Mouse (Mus musculus) stomach, embryonic 15.5 days (tissue): Measurements from ENCODE around the gene Igsf23. TPM values are rescaled to one million over a fixed set of nuclear protein-coding genes. Genes with fewer than 3 reads are reported as not detected.
"Not testable (repeated sequence)": the region's sequence is repeated elsewhere in the genome, so short reads cannot be mapped to it uniquely, and the experiment has no call there.

ENCODE experiments used
- ATAC-seq: fragments of 200-750 bp; cut with Nextera tagmentation; 2 replicates; pipeline ENCODE4 v1.8.0; 2017; ENCODE audit warnings: low read depth, moderate number of reproducible peaks, moderate TSS enrichment; ENCODE audit not compliant: insufficient read depth, low FRiP score
- H3K27ac ChIP-seq: fragments of 300-500 bp; sonication (generic); 2 replicates; pipeline ENCODE4 v1.5.1; 2015; ENCODE audit warnings: mild to moderate bottlenecking, inconsistent platforms
- H3K27me3 ChIP-seq: fragments of 300-500 bp; sonication (generic); replicated peaks from 2 replicates; pipeline ENCODE4 v1.6.1; 2015; ENCODE audit warnings: inconsistent platforms
- H3K36me3 ChIP-seq: fragments of 300-500 bp; sonication (generic); 2 replicates; pipeline ENCODE4 v1.6.1; 2015; ENCODE audit warnings: inconsistent platforms
- H3K4me1 ChIP-seq: fragments of 300-500 bp; sonication (generic); 2 replicates; pipeline ENCODE4 v1.6.1; 2015; ENCODE audit warnings: inconsistent platforms
- H3K4me2 ChIP-seq: fragments of 300-500 bp; sonication (generic); 2 replicates; pipeline ENCODE4 v1.6.1; 2015; ENCODE audit warnings: mild to moderate bottlenecking, inconsistent platforms
- H3K4me3 ChIP-seq: fragments of 300-500 bp; sonication (generic); replicated peaks from 2 replicates; pipeline ENCODE4 v1.5.1; 2015; ENCODE audit warnings: inconsistent platforms
- H3K9ac ChIP-seq: fragments of 300-500 bp; sonication (generic); 2 replicates; pipeline ENCODE4 v1.6.1; 2015; ENCODE audit warnings: inconsistent platforms
- H3K9me3 ChIP-seq: fragments of 300-500 bp; sonication (generic); 2 replicates; pipeline ENCODE4 v1.6.1; 2016; ENCODE audit warnings: inconsistent platforms
- WGBS: fragments of 180-500 bp; shearing (Covaris S2); methylation state at CpG from one replicate; pipeline ENCODE4 v1.1.7; 2015; 5-methylcytosine and 5-hydroxymethylcytosine counted together
- polyA plus RNA-seq: library from polyadenylated mRNA; unstranded; fragments of >200 nt; fragmentation: Nextera tagmentation; extraction: Ambion mirVana; gene quantifications from 2 replicates; pipeline ENCODE4 v1.2.1, GENCODE M21; 2015

The Igsf23 gene
- polyA plus RNA-seq, 1 experiment from 2014 or later: 2.7 TPM

DNA sequence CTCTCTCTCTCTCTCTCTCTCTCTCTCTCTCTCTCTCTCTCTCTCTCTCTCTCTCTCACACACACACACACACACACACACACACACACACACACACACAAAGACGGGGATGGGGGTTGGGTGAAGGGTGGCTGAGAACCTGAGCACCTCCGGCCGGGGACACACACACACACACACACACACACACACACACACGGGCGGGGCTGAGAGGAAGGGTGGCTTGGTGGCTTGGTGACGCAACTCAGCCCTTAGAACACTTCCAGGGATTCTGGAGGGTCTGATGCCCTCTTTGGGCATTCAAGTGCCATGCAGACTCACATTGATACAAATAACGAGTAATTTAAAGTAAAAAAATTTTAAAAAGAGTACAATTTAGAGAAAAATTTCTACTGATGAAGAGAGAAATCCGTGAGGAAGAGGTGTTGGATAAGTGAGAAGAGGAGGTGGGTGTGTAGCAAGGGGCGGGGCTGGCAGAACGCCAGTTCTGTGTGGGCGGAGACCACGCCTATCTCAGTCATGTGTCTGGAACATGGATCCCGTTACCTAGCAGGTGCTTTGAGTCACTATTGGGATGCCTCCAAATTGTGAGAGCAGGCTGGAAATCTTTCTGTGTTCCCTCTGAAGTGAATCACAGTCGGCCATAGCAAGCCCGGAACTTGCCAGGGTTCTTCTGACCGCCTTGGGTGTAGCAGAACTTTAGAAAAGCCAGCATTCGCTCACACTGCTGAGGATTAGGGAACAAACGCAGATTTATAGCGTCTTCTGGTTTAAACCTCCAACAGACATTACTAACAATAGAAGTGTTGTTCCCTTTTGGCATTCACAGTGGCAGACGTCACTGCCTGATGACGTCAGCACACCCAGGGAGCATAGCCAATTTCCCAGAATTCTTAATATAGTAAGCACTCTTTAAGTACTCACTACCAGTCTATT, 17.4 kb downstream of the Igsf23 start:
- H3K4me1 ChIP-seq: peaks cover 10% of the 10 kb centered on the region
- H3K36me3 ChIP-seq: no peaks in the 10 kb centered on the region
- WGBS: 11% methylated on average over 20 of the region's 21 CpGs
- no peaks in the 10 kb centered on the region for H3K27me3 ChIP-seq
- no peaks in the 10 kb centered on the region for H3K9me3 ChIP-seq
- peak overlapping the region; percentile 20; the same call in 1 of the 2 replicates for H3K4me3 ChIP-seq
- H3K27ac ChIP-seq: peak overlapping the region; percentile 51; the same call in 1 of the 2 replicates
- no peak overlapping the region for H3K9ac ChIP-seq
- ATAC-seq: peak; percentile 75; the same call in 1 of the 2 replicates
- H3K4me2 ChIP-seq: peak overlapping the region; percentile 42

- H3K36me3 ChIP-seq: no peaks in the 10 kb centered on the region
- H3K4me3 ChIP-seq: no peak overlapping the region
- H3K9ac ChIP-seq: no peak overlapping the region
- H3K9me3 ChIP-seq: no peaks in the 10 kb centered on the region
- WGBS: 18% methylated on average over 13 of the region's 13 CpGs
- H3K4me2 ChIP-seq: no peak overlapping the region
- H3K27ac ChIP-seq: no peak overlapping the region
- peaks cover 10% of the 10 kb centered on the region; the same call in 1 of the 2 replicates for H3K4me1 ChIP-seq
- ATAC-seq: no peak
- H3K27me3 ChIP-seq: no peaks in the 10 kb centered on the region
Observed at GRCm38 (mm10) chr7:19932133-19932876, 18.3 kb downstream of the Igsf23 start.

DNA sequence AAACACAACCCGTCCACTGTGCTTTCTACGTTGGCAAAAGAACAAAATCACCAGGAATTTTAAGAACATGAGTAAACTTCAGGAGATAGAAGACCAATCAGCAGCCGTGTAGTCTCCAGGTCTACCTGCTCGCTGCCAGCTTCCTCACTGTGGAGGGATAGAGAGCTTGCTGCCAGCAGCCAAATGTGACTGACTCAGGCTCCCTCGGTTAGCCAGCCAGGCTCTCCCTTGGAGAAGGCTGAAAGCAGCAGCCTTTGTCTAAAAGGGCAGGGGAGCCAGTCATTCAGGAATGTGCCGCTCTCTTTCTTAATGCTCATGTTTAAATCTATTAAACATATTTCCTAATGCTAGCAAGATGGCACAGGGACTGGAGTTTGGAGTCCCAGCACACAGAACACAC, 20.1 kb downstream of the Igsf23 start:
- ATAC-seq, H3K27ac ChIP-seq, H3K4me2 ChIP-seq, H3K36me3 ChIP-seq, H3K4me1 ChIP-seq, H3K9ac ChIP-seq, H3K27me3 ChIP-seq, H3K9me3 ChIP-seq, H3K4me3 ChIP-seq: not testable (repeated sequence)
- 69% methylated on average over 6 of the region's 6 CpGs for WGBS

DNA sequence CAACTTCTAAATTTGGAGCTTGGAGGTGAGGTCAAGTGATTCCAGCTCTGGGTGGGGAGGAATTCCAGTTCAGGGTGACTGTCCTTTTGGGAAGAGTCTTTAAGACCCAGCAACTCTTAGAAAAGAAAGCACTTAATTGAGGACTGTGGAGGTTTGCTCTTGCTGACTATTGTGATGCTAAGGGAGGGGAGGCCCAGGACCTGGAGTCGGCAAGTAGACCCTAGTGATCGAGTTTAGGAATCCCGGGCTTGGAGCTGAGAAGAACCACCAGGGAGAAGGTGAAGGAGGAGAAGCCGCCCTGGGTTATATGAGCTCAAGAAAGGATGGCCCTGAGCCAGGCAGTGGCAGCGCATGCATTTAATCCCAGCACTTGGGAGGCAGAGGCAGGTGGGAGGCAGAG, 22.1 kb downstream of the Igsf23 start:
- no peak overlapping the region for H3K4me2 ChIP-seq
- peaks cover 9% of the 10 kb centered on the region; the same call in 1 of the 2 replicates for H3K4me1 ChIP-seq
- H3K9me3 ChIP-seq: no peaks in the 10 kb centered on the region
- WGBS: 71% methylated on average over 5 of the region's 5 CpGs
- H3K27ac ChIP-seq: no peak overlapping the region
- H3K27me3 ChIP-seq: no peaks in the 10 kb centered on the region
- H3K4me3 ChIP-seq: no peak overlapping the region
- H3K9ac ChIP-seq: no peak overlapping the region
- ATAC-seq: no peak
- H3K36me3 ChIP-seq: no peaks in the 10 kb centered on the region

GRCm38 (mm10) chr7:19926849-19927480, 23.6 kb downstream of the Igsf23 start:
- no peak overlapping the region for H3K27ac ChIP-seq
- no peak overlapping the region for H3K4me2 ChIP-seq
- no peak overlapping the region for H3K4me3 ChIP-seq
- WGBS: 34% methylated on average over 2 of the region's 2 CpGs
- no peaks in the 10 kb centered on the region for H3K4me1 ChIP-seq
- ATAC-seq: no peak
- no peak overlapping the region for H3K9ac ChIP-seq
- no peaks in the 10 kb centered on the region for H3K36me3 ChIP-seq
- H3K27me3 ChIP-seq: no peaks in the 10 kb centered on the region
- H3K9me3 ChIP-seq: no peaks in the 10 kb centered on the region

- H3K9me3 ChIP-seq: no peaks in the 10 kb centered on the region
- no peak overlapping the region for H3K9ac ChIP-seq
- H3K4me2 ChIP-seq: no peak overlapping the region
- no peaks in the 10 kb centered on the region for H3K4me1 ChIP-seq
- no peaks in the 10 kb centered on the region for H3K36me3 ChIP-seq
- H3K4me3 ChIP-seq: no peak overlapping the region
- H3K27ac ChIP-seq: no peak overlapping the region
- WGBS: 55% methylated on average over 1 of the region's 1 CpGs
- ATAC-seq: no peak
- H3K27me3 ChIP-seq: no peaks in the 10 kb centered on the region
Observed at GRCm38 (mm10) chr7:19925376-19925775, 25.2 kb downstream of the Igsf23 start.

- H3K9ac ChIP-seq: no peak overlapping the region
- no peaks in the 10 kb centered on the region for H3K9me3 ChIP-seq
- no peaks in the 10 kb centered on the region for H3K36me3 ChIP-seq
- no peak overlapping the region for H3K4me2 ChIP-seq
- no peak overlapping the region for H3K27ac ChIP-seq
- H3K4me1 ChIP-seq: peaks cover 7% of the 10 kb centered on the region; the same call in 1 of the 2 replicates
- H3K27me3 ChIP-seq: no peaks in the 10 kb centered on the region
- H3K4me3 ChIP-seq: no peak overlapping the region
- 7% methylated on average over 10 of the region's 15 CpGs for WGBS
- ATAC-seq: no peak
Observed at GRCm38 (mm10) chr7:19923797-19924196, 26.8 kb downstream of the Igsf23 start.

DNA sequence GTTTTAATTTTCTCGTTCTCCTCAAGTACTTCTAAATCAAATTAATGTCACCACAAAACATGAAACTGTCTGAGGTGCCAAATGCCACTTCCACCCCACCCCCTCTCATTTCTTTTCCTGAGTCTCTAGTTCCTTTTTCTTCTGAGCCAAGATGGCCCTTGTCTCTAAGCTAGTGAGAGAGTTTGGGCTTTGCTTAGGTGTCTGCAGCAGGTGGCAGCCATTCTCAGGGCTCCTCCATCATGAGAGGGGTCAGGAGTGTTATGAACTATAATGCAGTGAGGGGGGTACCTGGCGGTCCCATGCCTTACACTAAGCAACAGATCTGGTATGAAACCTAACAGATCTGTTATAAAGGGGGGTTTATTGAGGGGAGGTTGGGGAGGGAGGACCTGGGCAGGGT, 27.2 kb downstream of the Igsf23 start:
- Histone ChIP-seq H3K9ac (no peak overlapping the region), H3K27ac (no peak overlapping the region), H3K4me1 (peaks cover 7% of the 10 kb centered on the region; the same call in 1 of the 2 replicates), H3K4me2 (no peak overlapping the region), H3K9me3 (no peaks in the 10 kb centered on the region), H3K36me3 (no peaks in the 10 kb centered on the region), H3K4me3 (no peak overlapping the region), H3K27me3 (no peaks in the 10 kb centered on the region)
- ATAC-seq: no peak
- 42% methylated on average over 2 of the region's 2 CpGs for WGBS

- peak; percentile 86 for ATAC-seq
Observed at GRCm38 (mm10) chr7:19920506-19921261, 29.9 kb downstream of the Igsf23 start, which contains the start of gene Pvr. TSS of gene Pvr (minus strand) at chr7:19921160.

DNA sequence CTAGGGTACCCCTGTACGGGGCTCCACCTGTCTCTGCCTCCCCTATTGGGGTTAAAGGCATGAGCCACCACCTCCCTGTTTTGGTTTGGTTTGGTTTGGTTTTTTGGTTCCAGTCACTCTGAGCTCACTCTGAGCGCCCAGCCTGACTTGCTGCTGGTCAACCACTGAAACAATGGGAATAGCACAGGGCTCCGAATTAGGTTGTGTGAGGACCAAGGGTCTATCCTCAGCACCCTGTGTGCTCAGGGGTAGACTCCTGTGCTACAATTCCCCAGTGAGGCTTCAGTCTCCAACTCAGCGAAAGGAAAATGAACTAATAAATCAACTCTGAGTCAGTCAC, 30.4 kb downstream of the Igsf23 start:
- Histone ChIP-seq H3K36me3 (peaks cover 11% of the 10 kb centered on the region), H3K27ac (peak overlapping the region; percentile 88), H3K27me3 (no peaks in the 10 kb centered on the region), H3K9ac (no peak overlapping the region), H3K4me3 (peak overlapping the region; percentile 82), H3K4me1 (peaks cover 7% of the 10 kb centered on the region; the same call in 1 of the 2 replicates), H3K9me3 (no peaks in the 10 kb centered on the region), H3K4me2 (peak overlapping the region; percentile 74)
- WGBS: 24% methylated on average over 4 of the region's 4 CpGs
- no peak for ATAC-seq

More at GRCm38 (mm10) chr7:19920506-19921261, 29.9 kb downstream of the Igsf23 start, which contains the start of gene Pvr:
- 1% methylated on average over 60 of the region's 60 CpGs for WGBS
- Histone ChIP-seq H3K4me3 (peak within 1 kb of the TSS; percentile 82), H3K27ac (peak within 1 kb of the TSS; percentile 88), H3K27me3 (no peaks in the 10 kb centered on the region), H3K4me1 (peaks cover 7% of the 10 kb centered on the region; the same call in 1 of the 2 replicates), H3K36me3 (peaks cover 10% of the 10 kb centered on the region), H3K9ac (peak within 1 kb of the TSS; percentile 76), H3K9me3 (no peaks in the 10 kb centered on the region), H3K4me2 (peak within 1 kb of the TSS; percentile 74)

DNA sequence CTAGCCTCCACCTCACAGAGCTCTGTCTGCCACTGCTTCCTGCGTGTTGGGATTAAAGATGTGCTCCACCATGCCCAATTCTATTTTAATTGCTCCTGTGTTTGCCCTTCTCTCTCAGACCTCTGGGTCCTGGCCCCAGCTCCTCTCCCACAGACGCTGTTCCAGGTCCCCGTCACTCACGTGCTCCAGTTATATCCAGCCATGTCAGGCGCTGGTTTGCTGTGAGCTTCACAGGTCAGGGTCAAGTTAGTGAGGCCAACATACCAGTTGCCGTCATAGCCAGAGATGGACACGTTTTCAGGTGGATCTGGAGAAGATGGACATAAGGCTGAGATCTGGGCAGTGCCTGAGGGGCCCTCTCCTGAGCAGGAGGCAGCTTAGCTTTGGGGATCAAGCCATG, 36.0 kb downstream of the Igsf23 start:
- Histone ChIP-seq H3K9me3 (no peaks in the 10 kb centered on the region), H3K27ac (no peak overlapping the region), H3K4me3 (no peak overlapping the region), H3K9ac (no peak overlapping the region), H3K27me3 (no peaks in the 10 kb centered on the region), H3K4me2 (no peak overlapping the region), H3K4me1 (no peaks in the 10 kb centered on the region), H3K36me3 (peaks cover 31% of the 10 kb centered on the region)
- ATAC-seq: no peak
- 88% methylated on average over 7 of the region's 7 CpGs for WGBS
